Mouse (Mus musculus) midbrain, postnatal 0 days (tissue): ENCODE measurements around the gene Gpr45. TPM values are rescaled to one million over a fixed set of nuclear protein-coding genes. Genes with fewer than 3 reads are reported as not detected.

ENCODE experiments used
- ATAC-seq: fragments of 200-750 bp; cut with Nextera tagmentation; 2 replicates; pipeline ENCODE4 v1.8.0; 2017; ENCODE audit warnings: moderate number of reproducible peaks, mild to moderate bottlenecking, moderate TSS enrichment, moderate library complexity; ENCODE audit not compliant: low FRiP score
- DNase-seq: peaks from one replicate; pipeline ENCODE4 v3.0.0-alpha.2; 2015; ENCODE audit warnings: low spot score
- H3K27ac ChIP-seq: fragments of 300-500 bp; sonication (generic); 2 replicates; pipeline ENCODE4 v1.5.1; 2014; ENCODE audit warnings: low read depth, mild to moderate bottlenecking, low read length, mixed read lengths
- H3K27me3 ChIP-seq: fragments of 300-500 bp; sonication (generic); 2 replicates; pipeline ENCODE4 v1.6.1; 2014; ENCODE audit warnings: low read length, control low read depth, mixed read lengths; ENCODE audit not compliant: insufficient read depth
- H3K36me3 ChIP-seq: fragments of 300-500 bp; sonication (generic); 2 replicates; pipeline ENCODE4 v1.6.1; 2014; ENCODE audit warnings: low read length, control low read depth, mixed read lengths; ENCODE audit not compliant: insufficient read depth
- H3K4me1 ChIP-seq: fragments of 300-500 bp; sonication (generic); 2 replicates; pipeline ENCODE4 v1.6.1; 2014; ENCODE audit warnings: mild to moderate bottlenecking, control low read depth, antibody characterized with exemption, low read length, mixed read lengths; ENCODE audit not compliant: insufficient read depth
- H3K4me2 ChIP-seq: fragments of 300-500 bp; sonication (generic); 2 replicates; pipeline ENCODE4 v1.6.1; 2014; ENCODE audit warnings: low read depth, mild to moderate bottlenecking, low read length, mixed read lengths; ENCODE audit not compliant: poor library complexity, severe bottlenecking
- H3K4me3 ChIP-seq: fragments of 300-500 bp; sonication (generic); 2 replicates; pipeline ENCODE4 v1.5.1; 2014; ENCODE audit warnings: low read depth, mild to moderate bottlenecking, low read length, moderate library complexity
- H3K9ac ChIP-seq: fragments of 300-500 bp; sonication (generic); replicated peaks from 2 replicates; pipeline ENCODE4 v1.6.1; 2014; ENCODE audit warnings: mild to moderate bottlenecking, low read length, moderate library complexity, mixed read lengths; ENCODE audit not compliant: poor library complexity, severe bottlenecking
- H3K9me3 ChIP-seq: fragments of 300-500 bp; sonication (generic); 2 replicates; pipeline ENCODE4 v1.6.1; 2016; ENCODE audit warnings: low read length, control low read depth
- CTCF ChIP-seq: IDR thresholded peaks from 2 replicates; pipeline ENCODE4 v1.5.1; 2016; ENCODE audit warnings: antibody characterized with exemption, mild to moderate bottlenecking
- WGBS: fragments of 180-500 bp; shearing (Covaris S2); extraction: QIAGEN DNeasy Blood & Tissue Kit; methylation state at CpG from one replicate; pipeline ENCODE4 v1.1.7; 2014; 5-methylcytosine and 5-hydroxymethylcytosine counted together
- polyA plus RNA-seq: library from polyadenylated mRNA; unstranded; fragments of >200 nt; fragmentation: Nextera tagmentation; extraction: Ambion mirVana; gene quantifications from 2 replicates; pipeline ENCODE4 v1.2.1, GENCODE M21; 2015
- total RNA-seq: library from RNA; depleted of rRNA; stranded (reverse); fragments of >200 nt; gene quantifications from 2 replicates; pipeline ENCODE4 v1.2.3, GENCODE M21; 2014; rRNA removed

Gpr45 gene
- total RNA-seq: 18.5 and 20.4 TPM in 2 replicates
- 10.0 and 11.1 TPM in 2 replicates for polyA plus RNA-seq

DNA sequence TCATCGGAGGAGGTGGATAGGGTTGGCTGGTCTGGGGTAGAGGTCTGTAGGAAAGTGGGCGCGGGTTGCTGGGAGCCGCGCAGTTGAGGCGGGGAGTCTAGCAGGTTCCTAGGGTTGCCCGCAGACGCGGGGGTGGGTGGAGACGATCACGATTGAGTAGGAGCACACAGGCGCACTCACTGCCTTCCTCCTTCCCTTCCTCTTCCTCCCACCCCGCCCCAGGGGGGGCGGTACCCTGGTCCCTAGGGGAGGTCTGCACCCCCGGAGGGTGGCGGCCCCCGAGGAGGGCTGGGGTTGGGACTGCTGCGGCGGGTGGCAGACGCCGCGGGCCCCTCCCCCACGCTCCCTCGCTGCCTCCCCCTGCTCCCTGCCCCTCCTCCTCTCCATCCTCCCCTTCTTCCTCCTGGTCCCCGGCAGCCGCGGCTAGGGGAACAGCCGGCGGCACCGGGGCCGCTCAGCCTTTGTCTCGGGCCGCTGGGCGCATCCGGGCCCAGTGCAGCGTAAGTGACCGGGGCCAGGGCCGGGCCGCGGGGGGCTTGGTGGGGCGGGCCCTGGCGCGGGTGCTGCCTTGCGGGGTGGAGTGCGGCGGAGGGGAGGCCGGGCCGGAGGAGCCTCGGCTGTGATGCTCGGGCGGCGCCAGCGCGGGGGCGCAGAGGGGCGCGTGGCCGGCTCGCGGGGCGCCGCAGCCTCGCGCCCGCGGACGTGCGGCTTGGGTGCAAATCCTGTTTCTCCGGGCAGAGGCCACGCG lies at the start of gene Gpr45:
Gene Gpr45, plus strand, starts transcription at position 139 of the 748 bp plus-strand sequence.
- Histone ChIP-seq H3K9ac (peak within 1 kb of the TSS; percentile 99), H3K4me3 (peak within 1 kb of the TSS; percentile 94), H3K27me3 (no peaks in the 10 kb centered on the region), H3K27ac (peak within 1 kb of the TSS; percentile 89), H3K36me3 (no peaks in the 10 kb centered on the region), H3K4me2 (peak within 1 kb of the TSS; percentile 91), H3K4me1 (no peaks in the 10 kb centered on the region), H3K9me3 (no peaks in the 10 kb centered on the region)
- ATAC-seq (peak; percentile 87), DNase-seq (peak; percentile 46)
- WGBS: under 1% methylated on average over 47 of the region's 71 CpGs
- TF ChIP-seq CTCF: no peak

- no peak overlapping the region for H3K4me2 ChIP-seq
- H3K4me3 ChIP-seq: no peak overlapping the region
- TF ChIP-seq CTCF: no peak
- 83% methylated on average over 11 of the region's 11 CpGs for WGBS
- peaks cover 17% of the 10 kb centered on the region for H3K36me3 ChIP-seq
- no peaks in the 10 kb centered on the region for H3K4me1 ChIP-seq
- H3K9ac ChIP-seq: no peak overlapping the region
- H3K27me3 ChIP-seq: no peaks in the 10 kb centered on the region
- no peaks in the 10 kb centered on the region for H3K9me3 ChIP-seq
- DNase-seq: no peak
- no peak for ATAC-seq
- H3K27ac ChIP-seq: no peak overlapping the region
These were observed 47.5 kb upstream of the Gpr45 start for GRCm38 (mm10) chr1:42905148-42905547.

DNA sequence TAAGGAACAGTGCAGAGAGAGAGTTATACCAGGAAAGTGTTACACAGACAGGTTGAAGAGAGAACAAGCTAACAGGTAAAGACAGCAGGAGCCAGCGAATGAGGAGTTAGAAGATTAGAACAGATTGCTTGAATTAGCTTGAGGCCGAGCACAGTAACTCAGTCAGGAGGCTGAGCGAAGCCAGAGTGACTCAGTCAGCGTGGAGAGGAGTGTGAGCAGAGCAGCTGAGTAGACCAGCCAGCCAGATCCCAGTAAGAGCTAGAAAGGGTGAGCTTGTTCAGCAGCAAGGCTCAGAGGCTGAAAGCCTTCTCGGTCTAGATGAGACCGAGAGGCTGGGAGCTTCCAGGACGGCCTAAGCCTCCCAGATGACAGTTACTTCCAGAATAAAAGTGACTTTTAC lies 46.0 kb upstream of the Gpr45 start:
- WGBS: 72% methylated on average over 7 of the region's 7 CpGs
- ATAC-seq: no peak

DNA sequence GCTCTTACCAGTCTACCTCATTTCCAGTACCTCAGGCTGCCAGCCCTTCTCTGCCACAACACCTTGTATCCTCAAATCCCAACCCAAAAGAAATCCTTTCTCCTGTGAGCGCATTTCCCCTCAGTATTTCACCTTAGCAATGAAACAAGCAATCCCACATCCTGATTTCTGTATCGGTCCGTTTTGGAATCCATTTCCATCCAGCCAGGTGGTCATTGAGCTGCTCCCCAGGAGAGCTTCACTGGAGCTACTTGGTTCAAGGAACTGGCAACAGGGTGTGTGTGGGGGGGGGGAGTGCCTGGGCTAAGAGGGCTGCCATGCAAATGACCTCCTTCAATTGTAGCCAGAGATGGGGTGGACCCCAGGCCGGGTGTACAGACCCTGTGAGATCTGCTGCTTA lies 45.5 kb upstream of the Gpr45 start:
- no peak overlapping the region for H3K9ac ChIP-seq
- no peak for TF ChIP-seq CTCF
- 52% methylated on average over 4 of the region's 4 CpGs for WGBS
- DNase-seq: no peak
- no peak overlapping the region for H3K4me3 ChIP-seq
- H3K4me2 ChIP-seq: no peak overlapping the region
- H3K9me3 ChIP-seq: no peaks in the 10 kb centered on the region
- H3K36me3 ChIP-seq: 0 out of 2 replicates have a peak, but pooled peaks cover 7% of the 10 kb centered on the region
- ATAC-seq: no peak
- no peaks in the 10 kb centered on the region for H3K4me1 ChIP-seq
- H3K27ac ChIP-seq: no peak overlapping the region
- no peaks in the 10 kb centered on the region for H3K27me3 ChIP-seq

More for the DNA sequence above, 46.0 kb upstream of the Gpr45 start:
- Histone ChIP-seq H3K9ac (no peak overlapping the region), H3K9me3 (no peaks in the 10 kb centered on the region), H3K4me2 (no peak overlapping the region), H3K27me3 (no peaks in the 10 kb centered on the region), H3K4me3 (no peak overlapping the region), H3K36me3 (0 out of 2 replicates have a peak, but pooled peaks cover 7% of the 10 kb centered on the region), H3K4me1 (no peaks in the 10 kb centered on the region), H3K27ac (no peak overlapping the region)
- TF ChIP-seq CTCF: no peak
- DNase-seq: no peak

DNA sequence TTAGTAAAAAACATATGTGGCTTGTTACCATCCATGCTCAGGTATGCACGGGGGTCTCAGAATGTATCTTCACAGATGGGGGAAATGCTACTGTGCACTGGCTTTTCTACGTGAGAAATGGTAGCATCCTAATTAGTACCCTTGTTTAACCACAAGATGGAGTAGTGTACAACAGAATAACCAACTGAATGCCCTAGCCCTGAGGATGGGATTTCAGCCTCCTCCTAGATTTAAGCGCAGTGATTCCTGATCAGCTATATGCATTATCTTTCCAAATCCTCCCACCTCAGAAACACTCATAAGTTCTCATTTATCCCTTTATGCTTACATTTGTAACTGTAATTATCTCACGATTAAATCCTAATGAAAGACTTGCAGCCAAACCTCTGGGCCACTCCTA lies 37.6 kb upstream of the Gpr45 start:
- no peak overlapping the region for H3K4me2 ChIP-seq
- no peaks in the 10 kb centered on the region for H3K9me3 ChIP-seq
- peak; percentile 93 for TF ChIP-seq CTCF
- H3K4me1 ChIP-seq: no peaks in the 10 kb centered on the region
- H3K36me3 ChIP-seq: no peaks in the 10 kb centered on the region
- no peaks in the 10 kb centered on the region for H3K27me3 ChIP-seq
- WGBS: 11% methylated on average over 4 of the region's 4 CpGs
- H3K9ac ChIP-seq: no peak overlapping the region
- ATAC-seq (peak; percentile 86), DNase-seq (peak; percentile 81)
- H3K27ac ChIP-seq: no peak overlapping the region
- H3K4me3 ChIP-seq: no peak overlapping the region

GRCm38 (mm10) chr1:42916719-42917118 lies 36.0 kb upstream of the Gpr45 start:
- Histone ChIP-seq H3K9ac (no peak overlapping the region), H3K36me3 (no peaks in the 10 kb centered on the region), H3K4me2 (no peak overlapping the region), H3K4me3 (no peak overlapping the region), H3K27me3 (no peaks in the 10 kb centered on the region), H3K27ac (no peak overlapping the region), H3K9me3 (no peaks in the 10 kb centered on the region), H3K4me1 (no peaks in the 10 kb centered on the region)
- TF ChIP-seq CTCF: no peak
- no peak for ATAC-seq
- WGBS: 81% methylated on average over 7 of the region's 7 CpGs
- no peak for DNase-seq
